Mouse (Mus musculus) kidney, postnatal 10 days (tissue): ENCODE results near the gene Epha8.

ENCODE experiments used
- DNase-seq: peaks from one replicate; pipeline ENCODE4 v3.0.0; 2021; ENCODE audit warnings: mixed read lengths

Gene Epha8

DNA sequence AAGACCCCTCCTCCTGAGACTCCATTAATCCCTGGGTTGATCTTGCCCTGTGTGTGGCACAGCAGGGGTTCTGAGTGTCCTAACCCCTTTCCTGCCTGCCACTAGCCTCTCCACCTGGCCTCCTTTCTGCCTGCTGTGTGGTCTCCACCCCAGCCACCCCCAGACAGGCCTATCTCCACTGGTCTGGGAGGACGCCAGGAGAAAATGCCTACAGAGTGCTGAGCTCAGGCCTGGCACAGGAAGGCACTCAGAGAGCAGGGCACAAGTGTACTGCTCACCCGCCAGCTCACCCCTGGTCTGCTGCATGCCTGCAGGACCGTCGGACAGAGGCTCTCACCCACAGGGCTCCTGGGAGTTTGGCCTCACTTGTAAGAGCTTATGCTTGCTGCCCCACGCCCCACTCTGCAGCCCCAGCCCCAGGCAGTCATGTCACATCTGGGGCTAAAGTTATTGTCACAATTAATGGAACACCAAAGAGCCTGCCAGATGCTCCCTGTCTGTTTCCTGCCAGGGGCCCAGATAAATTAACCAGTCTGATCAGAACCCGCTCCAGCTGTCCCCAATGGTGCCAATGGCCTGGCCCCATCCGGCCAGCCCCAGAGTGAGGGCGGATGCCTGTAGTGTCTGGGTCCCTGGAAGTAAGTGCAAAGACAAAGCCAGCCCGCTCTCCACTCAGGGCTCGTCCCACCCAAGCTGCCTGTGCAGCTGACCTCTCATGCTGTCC lies 7.2 kb downstream of the Epha8 start:
- no peak for DNase-seq

DNA sequence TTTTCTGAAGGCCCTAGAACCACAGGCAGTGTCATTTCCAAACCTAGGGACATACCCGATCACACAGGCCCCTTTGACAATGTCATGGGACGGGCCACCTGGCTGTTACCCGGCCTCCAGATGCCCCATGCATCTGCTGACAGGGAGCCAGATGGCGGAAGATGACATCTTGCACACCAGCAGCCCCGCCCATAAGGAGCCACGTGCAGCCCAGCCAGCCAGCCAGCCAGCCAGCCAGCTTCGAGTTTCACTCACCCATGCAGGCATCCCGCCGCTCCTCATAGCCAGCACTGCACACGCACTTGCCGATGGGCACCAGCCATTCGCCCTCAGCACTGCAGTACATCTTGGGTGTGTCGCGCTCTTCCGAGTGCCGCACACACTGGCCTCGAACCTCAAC lies 11.2 kb downstream of the Epha8 start:
- no peak for DNase-seq

DNA sequence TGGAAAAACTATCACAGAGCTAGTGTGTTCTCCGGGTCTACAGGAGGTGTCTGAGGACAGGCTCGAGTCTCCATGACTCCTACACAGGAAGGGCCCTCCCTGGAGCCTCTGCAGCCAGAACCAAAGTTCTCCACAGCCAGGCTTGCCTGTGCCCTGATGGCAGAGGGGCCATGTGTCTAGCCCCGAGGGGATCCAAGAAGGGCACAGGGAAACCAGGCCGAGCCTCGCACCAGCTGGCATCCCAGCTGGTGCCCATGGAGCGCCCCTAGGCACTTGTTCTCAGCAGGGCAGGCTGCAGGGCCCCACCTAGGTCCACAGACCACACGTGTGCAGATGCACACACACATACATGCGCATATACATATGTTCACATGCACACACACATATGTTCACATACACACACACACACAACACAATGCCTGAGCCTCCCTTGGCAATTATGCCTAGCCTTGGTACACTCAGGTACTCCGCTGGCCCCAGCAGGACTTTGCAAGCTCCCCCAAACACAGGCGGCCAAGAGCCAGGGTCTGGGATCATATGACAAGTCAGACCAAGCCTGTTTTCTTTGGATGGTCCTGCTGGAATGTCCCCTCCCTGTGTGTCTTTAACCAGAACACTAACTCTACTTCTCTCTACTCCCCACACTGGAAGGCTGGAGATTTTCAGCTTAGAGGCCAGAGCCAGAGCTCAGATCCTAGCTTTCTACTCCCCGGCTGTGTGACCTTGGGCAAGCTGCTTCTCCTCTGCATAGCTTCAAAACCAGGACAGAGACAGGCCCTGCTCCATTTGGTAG lies 11.9 kb downstream of the Epha8 start:
- DNase-seq: peak; percentile 43

DNA sequence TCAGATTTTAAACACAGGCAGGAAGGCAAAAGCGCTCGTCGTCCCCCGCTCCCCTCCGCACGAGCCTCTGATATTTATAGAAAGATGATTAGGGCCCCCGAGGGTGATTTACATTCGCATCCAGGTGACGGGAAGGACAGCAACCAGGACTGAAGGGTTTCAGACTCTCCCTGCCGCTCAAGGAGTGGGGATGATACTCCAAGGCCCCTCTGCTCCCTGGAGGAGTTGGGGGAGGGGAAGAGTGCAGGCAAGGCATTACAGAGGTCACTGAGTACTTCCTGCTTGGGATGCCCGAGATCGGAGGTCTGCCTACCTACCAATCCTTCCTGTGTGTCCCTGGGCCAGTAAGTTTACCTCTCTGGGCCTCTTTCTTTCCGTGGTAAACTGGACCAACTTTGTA lies 13.4 kb downstream of the Epha8 start:
- DNase-seq: no peak

DNA sequence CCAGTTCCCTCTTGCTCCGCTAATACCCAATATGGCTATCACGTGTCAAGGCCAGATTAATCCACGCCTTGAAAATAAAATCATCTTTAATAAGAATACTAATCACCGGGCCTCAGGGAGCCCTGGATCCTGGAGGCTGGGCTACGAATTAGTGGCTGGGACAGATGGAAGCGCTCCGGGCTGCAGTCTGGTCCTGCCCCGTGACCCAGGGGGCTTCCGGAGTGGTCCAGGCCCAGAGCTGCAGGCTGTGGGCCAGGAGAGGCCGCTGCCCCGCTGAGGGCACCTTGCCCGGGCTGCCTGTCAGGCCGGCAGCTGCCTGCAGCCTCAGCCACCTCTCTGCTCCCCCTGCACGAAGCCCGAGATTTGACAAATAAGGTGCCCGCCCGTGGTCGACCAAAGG lies 13.9 kb downstream of the Epha8 start:
- DNase-seq: peak; percentile 74

DNA sequence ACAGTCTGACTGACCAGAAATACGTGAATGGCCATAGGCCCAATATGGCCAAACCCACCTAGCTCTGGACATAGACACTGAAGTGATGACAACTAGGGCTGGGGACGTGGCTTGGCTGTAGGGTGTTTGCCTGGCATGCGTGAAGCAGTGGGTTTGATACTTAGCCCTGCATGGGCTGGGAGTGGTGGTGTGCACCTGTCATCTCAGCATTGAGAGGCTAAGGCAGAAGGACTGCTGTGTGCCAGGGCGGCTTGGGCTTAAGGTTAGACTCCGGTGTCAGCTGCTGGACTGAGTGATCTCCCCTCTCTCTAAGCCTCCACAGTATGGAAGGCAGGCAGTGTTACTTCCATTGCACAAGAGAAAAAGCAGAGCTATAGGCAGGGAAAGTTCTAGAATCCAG lies 18.7 kb downstream of the Epha8 start:
- no peak for DNase-seq

DNA sequence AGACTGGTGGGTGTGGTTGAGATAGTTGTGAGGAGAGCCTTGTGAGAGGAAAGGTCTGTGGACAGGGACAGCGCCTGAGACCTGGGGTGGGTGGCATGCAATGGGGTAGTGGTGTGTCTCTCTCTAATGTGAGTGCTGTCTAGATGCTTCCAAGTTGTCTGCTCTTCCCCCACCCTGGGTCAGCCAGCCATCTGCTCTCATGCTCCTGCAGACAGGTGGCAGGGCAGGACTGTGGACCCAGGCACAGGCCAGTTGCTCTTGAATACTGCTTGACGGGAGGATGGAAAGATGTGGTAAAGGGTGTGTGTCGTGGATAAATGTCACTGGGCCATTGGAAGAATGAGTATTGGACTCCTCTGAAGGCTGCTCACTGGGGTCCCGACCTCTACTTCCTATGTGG lies 19.3 kb downstream of the Epha8 start:
- no peak for DNase-seq

DNA sequence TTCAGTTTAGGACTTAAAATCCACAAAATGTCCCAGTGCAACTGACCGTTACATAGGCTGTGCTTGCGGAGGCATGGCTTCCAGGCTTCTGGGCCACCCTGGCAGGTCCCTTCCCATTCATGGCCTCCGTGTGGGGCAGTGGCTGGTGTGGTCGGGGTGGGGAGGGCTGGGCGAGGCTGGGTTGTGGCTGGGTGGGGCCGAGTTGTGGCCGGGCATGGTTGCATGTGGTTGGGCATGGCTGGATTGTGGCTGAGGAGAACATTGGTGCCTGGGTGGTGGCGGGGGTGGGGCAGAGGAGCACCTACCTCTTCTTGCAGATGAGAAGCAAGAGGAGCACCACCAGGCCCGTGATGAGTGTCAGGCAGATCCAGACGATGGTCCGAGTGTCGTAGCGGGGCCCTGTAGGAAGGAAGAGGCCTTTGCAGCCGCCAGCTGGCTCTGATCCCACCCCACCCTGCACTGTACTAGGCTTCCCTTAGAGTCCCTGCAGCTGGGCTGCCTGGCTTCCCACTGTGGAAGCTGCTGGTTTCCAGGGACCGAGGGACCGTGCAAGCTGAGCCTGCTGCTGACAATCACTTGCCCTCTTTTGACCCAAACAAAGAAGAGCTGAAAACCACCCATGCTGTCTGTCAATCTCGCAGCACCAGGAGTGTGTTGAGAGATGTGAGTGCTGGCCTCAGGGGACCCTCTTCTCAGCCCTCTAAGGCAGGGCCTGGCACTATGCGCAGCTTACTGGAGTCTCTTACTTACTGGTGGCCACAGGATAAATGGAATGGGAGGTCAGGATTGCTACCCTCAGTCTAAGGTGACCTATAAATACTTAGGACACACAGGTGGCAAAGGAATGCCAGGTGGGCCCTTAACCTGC lies 21.6 kb downstream of the Epha8 start:
- DNase-seq: peak; percentile 73

DNA sequence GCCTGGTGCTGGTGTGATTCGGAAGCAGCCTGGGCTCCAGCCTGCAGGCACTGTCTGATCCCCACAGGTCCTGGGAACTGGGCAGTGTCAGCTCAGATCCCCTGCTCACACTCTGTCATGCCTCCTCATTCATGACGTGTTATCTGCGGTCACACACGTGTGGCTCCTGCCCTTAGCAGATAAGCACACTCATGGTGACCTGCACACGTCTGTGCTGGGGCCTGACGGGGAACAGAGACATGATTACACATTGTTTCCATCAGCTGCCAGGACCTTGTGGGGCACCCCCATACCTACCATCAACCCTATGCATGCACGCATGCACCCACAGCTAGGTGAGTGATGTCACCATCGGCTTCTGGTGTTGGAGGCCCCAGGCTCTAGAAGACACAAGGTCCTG lies 26.1 kb downstream of the Epha8 start:
- DNase-seq: no peak

DNA sequence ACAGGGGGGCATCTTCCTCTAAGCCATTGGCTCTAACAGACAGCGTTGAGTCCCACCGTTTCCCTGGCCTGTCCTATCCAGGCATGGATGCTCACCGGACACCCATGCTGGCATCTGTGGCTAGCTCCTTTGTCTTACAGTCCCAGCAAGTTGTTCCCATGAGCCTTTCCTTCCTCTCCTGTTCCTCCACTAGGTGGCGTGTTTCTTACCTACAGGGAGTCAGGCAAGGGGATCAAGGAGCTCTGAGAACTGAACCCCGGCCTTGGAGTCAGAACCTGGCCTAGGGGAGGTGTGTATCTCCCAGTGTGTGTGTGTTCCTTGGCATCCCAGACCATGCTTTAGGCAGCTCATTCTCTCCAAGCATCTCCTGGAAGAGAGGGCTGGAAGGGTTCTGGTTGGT lies 27.7 kb downstream of the Epha8 start:
- DNase-seq: peak; percentile 54

DNA sequence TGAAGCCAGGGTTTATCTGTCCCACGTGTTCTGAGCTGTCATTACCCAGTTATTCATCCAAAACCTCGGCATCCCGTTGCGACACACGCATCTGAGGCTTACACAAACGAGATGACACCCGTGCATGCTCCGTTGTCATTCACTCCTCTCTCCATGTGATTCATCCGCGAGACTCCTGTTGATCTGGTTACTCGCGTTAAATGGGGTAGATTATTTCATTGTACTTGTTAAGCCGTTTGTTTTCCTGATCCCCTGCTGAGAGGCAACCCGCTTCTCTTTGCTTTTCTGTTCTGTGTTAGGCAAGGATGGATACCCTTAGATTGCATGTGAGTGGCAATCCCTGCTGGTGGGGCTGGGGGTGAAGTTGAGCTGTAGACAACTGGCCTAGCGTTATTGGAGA lies 30.8 kb downstream of the Epha8 start:
- DNase-seq: no peak

DNA sequence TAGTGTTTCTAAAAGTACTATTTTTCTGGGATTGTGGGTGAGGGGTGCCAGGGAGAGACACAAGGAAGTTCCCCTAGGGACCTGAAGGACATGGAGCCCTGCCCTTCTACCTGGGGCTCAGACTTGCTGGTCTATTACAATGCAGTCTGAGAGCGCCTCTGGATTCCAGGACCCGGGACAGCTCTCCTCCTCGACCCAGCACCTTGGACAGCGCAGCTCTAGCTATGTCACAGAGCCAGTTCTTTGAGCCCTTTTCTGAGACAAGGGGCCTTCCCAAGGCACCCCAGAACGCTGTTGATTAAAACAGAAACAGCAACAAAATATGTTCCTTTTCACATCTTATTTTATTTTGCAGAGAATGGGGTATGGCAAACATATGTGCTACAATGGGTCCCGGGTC lies 32.1 kb downstream of the Epha8 start:
- peak; percentile 88 for DNase-seq

DNA sequence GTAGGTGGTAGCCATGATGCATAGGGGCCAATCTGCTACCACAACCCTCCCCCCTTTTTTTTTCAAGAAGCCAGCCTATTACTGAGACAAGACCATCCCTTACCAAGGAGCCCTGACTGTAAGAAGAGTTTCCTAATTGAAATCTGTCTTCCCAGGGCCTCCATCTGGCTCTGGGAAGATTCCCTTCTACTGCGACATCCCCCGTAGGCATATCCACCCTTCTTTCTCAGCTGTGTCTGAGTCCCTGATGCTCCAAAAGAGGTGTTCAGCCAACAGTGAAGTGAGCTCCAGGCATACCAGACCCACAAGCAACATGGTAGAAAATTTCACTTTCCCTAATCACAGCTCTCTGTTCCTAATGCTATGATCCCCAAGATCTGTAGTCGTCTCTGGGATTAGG lies 37.1 kb downstream of the Epha8 start:
- no peak for DNase-seq

DNA sequence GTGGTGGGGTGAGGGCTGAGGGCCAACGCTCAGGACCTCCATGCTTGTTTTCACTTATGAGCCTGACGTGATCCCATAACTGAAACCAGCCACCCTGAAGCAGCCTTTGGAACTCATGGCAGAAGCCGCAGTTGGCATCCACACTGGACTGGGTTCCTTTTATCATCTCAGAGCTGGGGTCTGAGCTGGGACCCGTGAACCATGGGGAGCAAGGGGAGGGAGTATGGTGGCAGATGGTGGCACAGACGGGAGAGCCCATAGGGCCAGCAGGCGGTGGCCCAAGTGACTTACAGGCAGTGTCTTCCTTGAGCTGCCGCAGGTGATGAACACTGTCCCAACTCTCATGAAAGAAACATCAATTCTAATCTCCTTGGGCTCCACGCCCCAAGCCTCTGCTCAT lies 37.8 kb downstream of the Epha8 start:
- DNase-seq: no peak

DNA sequence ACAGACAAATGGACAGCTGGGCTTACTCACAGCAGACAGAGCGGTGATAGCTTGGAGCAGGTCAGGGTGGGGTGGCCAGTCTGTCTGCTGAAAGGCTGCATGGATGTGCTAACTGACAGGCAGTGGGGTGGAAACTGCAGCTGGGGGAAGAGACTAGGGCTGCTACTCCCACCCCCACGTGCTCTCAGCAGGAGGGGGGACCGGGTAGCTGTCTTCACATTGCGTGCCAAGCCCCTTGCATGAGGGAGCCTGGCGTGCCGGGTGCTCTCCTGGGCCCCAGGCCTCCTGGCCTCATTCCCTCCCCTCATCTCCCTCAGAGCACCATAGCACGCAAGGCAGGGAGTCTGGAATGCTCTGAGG lies 39.5 kb downstream of the Epha8 start:
- DNase-seq: no peak

DNA sequence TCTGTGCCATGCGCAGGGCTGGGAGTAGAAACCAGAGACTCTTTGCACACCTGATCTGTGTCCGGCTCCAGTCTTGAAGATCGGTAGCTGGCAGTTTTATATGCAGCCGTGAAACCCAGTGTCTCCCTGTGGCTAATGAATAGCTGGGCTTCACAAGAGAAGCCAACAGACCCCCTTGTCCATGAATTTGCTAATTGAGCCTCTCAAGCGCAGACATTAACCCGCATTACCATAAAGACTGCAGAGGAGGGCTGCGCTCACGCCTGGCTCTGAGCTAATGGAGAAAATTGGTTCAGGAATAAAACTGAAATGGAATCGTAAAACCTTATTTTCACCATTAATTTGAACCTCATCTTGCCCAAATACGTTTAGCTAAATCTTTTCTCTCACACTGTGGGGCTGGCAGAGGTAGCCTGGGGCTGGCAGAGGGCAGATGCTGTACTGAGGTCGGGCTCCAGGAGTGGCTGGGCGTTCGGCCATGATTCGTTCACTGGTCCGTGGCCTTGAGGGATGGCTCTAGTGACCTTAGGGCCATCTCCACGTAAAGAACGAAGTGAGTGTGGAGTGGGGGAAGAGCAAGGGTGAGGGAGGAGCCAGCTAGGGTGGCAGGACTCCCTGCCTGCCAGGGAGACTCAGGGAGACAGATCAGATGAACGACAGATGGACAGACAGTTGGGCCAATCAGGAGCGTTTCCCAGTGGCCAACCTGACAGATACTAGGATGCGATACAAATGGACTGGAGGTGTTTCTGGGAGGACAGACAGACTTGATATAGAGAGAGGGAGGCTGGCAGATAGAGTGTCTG lies 40.1 kb downstream of the Epha8 start:
- DNase-seq: no peak

DNA sequence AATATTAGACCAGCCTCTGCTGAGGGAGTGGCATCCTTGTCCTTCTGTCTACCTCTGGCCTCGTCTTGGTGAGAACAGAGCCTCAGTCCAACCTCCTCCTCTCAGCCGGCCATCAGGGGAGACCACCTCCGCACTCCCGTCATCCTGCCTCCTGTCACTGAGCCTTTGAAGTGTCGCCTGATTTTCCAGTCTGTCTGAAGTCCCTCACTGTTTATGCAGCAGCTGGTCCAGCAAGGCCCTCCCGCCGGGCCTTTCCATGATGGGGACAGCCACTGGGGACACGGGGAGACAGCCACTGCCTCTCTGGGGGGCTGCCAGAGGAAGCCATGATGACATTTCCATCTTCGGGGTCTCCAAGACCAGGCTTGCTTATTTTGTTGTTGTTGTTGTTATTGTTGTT lies 43.8 kb downstream of the Epha8 start:
- no peak for DNase-seq

DNA sequence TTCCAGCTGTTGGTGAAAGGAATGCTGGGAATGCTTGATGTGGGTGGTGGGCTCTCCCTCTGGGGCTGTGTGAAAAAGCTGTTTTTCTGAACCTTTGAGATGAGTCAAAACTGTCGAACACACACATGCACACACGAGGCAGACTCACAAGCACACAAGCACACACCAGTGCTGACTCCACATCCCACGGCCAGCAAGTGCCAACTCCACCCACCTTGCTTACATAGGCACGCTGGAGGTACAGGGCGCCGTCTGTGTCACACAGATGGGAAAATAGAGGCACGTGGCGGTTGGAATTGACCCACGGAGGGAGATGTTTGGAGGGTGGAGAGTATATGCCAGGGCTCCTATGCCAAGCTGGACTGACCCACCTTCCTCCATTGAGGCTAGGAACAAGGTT lies 44.8 kb downstream of the Epha8 start:
- no peak for DNase-seq

DNA sequence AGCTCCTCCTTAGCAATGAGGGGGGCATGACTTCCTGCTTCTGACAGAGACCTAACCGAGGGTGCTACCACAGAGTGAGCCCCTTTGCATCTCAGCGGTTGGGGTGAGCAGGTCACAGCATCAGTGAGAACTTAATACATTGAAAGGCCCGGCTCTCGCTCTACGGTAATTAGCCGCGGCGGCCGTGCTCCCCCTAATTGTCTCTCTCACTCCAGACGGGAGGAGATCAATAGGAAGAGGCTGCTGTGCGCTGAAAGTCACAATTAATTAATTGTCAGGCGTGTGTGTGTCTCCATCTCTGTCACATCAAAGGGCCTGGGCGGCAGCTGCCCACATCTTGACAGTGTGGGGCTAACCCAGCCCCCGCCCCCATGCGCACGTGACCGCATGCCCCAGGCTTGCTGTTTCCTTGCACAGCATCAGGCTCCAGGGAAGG lies 45.4 kb downstream of the Epha8 start:
- no peak for DNase-seq

DNA sequence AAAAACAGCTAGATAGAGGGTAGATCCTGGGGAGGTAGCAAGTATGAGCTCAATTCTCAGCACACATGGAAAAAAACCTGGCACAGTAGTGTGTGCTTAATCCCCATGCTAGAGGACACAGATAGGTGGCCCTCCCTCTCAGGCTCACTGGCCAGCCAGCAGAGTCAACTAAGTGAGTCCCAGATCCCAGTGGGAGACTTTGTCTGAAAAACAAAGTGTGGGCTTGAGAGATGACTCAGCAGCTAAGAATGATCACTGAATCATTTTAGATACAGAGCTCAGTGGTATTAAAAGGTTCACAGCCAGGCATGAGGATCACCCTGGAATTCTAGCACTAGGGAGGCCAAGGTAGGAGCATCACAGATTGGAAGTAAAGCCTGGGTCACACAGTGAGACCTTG lies 48.8 kb downstream of the Epha8 start:
- DNase-seq: no peak

DNA sequence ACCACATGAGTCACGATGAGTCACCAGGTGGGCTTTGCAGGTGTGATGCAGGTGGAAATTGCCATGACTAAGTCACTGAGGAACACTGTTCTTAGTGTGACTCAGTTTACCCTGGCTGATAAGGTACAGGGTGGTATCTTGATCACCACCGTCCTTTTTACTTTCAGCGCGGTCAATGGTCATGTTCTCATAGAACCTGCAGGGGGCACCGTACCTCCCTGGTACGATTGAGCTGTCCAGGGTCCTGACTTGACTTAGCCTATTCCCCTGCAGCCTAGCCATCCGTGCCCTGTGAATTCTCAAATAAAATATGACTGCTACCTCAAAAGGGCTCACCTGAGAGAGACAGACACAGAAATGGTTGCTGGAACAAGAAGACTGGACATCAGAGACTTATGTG lies 49.6 kb downstream of the Epha8 start:
- DNase-seq: peak; percentile 81

DNA sequence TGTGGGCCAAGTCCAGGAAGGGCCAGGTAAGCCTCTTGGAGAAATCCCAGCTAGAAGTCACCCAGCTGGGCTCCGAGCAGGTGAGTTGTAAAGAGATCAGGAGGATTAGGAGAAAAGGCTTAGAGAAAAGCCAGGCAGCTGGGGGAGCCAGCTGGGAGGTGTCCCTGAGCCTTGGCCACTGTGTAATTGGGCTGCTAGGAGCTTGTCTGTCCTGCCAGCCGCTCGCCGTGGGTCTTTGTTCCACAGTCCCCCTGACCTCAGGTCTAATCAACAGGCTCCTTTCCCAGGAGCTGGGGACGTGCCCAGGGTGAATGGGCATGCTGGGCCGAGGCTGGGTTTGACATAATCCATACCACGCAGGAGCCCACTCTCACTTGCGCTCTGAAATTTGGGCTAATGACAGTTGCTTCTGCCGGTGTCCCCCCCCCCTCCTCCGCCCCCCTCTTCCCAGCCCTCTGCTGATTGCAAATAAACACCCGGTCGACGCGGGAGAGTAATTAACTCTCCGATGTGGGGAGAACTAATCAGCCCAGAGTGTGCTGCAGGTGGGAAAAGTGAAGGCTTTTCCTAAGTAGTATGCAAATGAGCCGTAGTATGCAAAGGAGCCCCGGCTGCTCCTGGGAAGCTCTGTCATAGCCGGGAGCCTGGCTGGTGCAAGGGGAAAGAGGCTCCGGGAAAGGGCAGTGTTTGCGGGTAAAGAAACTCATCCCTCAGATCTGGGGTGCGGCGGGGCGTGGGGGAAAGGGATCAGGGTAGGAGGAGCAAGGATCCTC lies 51.7 kb downstream of the Epha8 start:
- no peak for DNase-seq
